Mouse (Mus musculus) hindbrain, postnatal 0 days (tissue): ENCODE measurements around the gene Eif6. TPM values are rescaled to one million over a fixed set of nuclear protein-coding genes. Genes with fewer than 3 reads are reported as not detected.

Experiments used
- ATAC-seq: fragments of 200-750 bp; cut with Nextera tagmentation; 2 replicates; pipeline ENCODE4 v1.8.0; 2017; ENCODE audit warnings: mild to moderate bottlenecking, moderate TSS enrichment, moderate library complexity
- DNase-seq: peaks from one replicate; pipeline ENCODE4 v3.0.0-alpha.2; 2015; ENCODE audit warnings: low spot score
- H3K27ac ChIP-seq: fragments of 300-500 bp; sonication (generic); 2 replicates; pipeline ENCODE4 v1.5.1; 2014; ENCODE audit warnings: mild to moderate bottlenecking
- H3K27me3 ChIP-seq: fragments of 300-500 bp; sonication (generic); 2 replicates; pipeline ENCODE4 v1.6.1; 2014; ENCODE audit warnings: low read length, mixed read lengths; ENCODE audit not compliant: insufficient read depth
- H3K36me3 ChIP-seq: fragments of 300-500 bp; sonication (generic); 2 replicates; pipeline ENCODE4 v1.6.1; 2014; ENCODE audit warnings: low read length, mixed read lengths; ENCODE audit not compliant: insufficient read depth
- H3K4me1 ChIP-seq: fragments of 300-500 bp; sonication (generic); 2 replicates; pipeline ENCODE4 v1.6.1; 2014; ENCODE audit warnings: antibody characterized with exemption, low read length, mixed read lengths; ENCODE audit not compliant: insufficient read depth
- H3K4me2 ChIP-seq: fragments of 300-500 bp; sonication (generic); 2 replicates; pipeline ENCODE4 v1.6.1; 2014; ENCODE audit warnings: low read depth, mild to moderate bottlenecking, low read length, moderate library complexity, mixed read lengths
- H3K4me3 ChIP-seq: fragments of 300-500 bp; sonication (generic); 2 replicates; pipeline ENCODE4 v1.5.1; 2014; ENCODE audit warnings: low read length
- H3K9ac ChIP-seq: fragments of 300-500 bp; sonication (generic); replicated peaks from 2 replicates; pipeline ENCODE4 v1.6.1; 2014; ENCODE audit warnings: mild to moderate bottlenecking, low read length, moderate library complexity, mixed read lengths
- H3K9me3 ChIP-seq: fragments of 300-500 bp; sonication (generic); 2 replicates; pipeline ENCODE4 v1.6.1; 2016; ENCODE audit warnings: low read length, mixed read lengths
- CTCF ChIP-seq: IDR thresholded peaks from 2 replicates; pipeline ENCODE4 v1.5.1; 2016; ENCODE audit warnings: antibody characterized with exemption, control low read depth, low read depth
- WGBS: fragments of 180-500 bp; shearing (Covaris S2); extraction: QIAGEN DNeasy Blood & Tissue Kit; methylation state at CpG from one replicate; pipeline ENCODE4 v1.1.7; 2014; 5-methylcytosine and 5-hydroxymethylcytosine counted together
- polyA plus RNA-seq: library from polyadenylated mRNA; unstranded; fragments of >200 nt; fragmentation: Nextera tagmentation; extraction: Ambion mirVana; gene quantifications from 2 replicates; pipeline ENCODE4 v1.2.1, GENCODE M21; 2015
- total RNA-seq: library from RNA; depleted of rRNA; stranded (reverse); fragments of >200 nt; gene quantifications from 2 replicates; pipeline ENCODE4 v1.2.3, GENCODE M21; 2014

Eif6 gene
- total and polyA plus RNA-seq, 2 experiments from 2014 or later: 110 to 144 TPM

DNA sequence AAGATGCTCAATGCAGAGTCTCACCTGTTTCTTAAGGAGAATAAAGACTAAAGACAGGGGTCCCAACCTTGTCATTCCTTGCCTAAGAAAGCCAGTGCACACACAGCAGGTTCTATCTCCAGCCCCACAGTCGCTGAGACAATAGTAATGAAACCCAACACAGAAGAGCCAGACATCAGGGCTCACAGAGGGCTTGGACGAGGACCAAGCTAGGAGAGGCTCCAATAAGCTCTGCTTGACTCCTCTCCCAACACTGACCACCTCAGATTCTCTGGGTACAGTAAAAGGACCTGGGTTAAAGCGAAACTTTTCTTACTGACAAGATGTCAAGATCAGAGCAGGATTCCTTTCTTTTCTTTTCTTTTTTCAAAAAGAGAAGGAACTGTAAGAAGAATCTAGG lies 28.1 kb downstream of the Eif6 start:
- no peak for ATAC-seq
- no peaks in the 10 kb centered on the region for H3K9me3 ChIP-seq
- no peaks in the 10 kb centered on the region for H3K27me3 ChIP-seq
- no peaks in the 10 kb centered on the region for H3K4me1 ChIP-seq
- no peak overlapping the region for H3K9ac ChIP-seq
- no peak overlapping the region for H3K27ac ChIP-seq
- H3K36me3 ChIP-seq: peaks cover 13% of the 10 kb centered on the region; the same call in 1 of the 2 replicates
- no peak for DNase-seq
- no peak overlapping the region for H3K4me3 ChIP-seq
- no peak for TF ChIP-seq CTCF
- no peak overlapping the region for H3K4me2 ChIP-seq
- WGBS: 51% methylated on average over 3 of the region's 3 CpGs

DNA sequence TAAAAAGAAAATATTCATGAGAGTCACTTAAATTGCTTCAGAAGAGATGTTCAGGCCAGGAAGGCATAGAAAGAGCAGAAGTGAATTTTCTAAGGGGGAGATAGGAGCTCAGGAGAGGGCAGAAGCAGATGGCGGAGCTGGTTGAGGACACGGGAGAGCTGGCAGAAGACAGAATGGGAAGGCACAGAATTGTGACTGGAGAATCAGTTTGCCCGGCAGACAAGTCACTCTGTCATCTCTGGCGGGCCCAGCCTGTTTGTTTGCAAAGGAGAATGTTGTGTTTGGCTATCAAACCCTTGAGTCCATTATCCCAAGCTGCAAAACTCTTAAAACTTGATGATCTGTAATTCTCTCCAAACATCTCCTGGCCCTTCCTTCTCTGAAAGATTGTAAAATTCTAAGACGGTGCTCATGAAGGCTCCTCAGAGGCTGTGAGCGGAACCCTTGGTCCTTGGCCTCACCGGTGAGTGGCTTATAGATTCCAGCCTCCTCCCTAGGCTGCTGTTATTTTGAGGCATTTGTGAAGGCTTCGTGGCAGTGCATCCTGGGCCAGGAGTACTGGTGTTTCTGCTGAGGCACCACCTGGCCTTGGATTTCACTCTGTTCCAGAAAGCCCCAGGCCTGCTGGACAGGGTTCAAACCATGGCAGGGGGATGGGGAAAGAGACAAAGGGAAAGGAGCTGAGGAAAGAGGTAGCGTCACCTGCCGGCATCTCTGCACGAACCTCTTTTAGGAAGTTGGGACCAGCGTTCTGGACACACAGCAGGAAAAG lies 31.9 kb downstream of the Eif6 start:
- WGBS: 68% methylated on average over 12 of the region's 12 CpGs
- H3K4me1 ChIP-seq: no peaks in the 10 kb centered on the region
- DNase-seq: peak; percentile 70
- no peaks in the 10 kb centered on the region for H3K27me3 ChIP-seq
- peak; percentile 63 for ATAC-seq
- peak; percentile 21; the same call in 1 of the 2 replicates for TF ChIP-seq CTCF
- H3K27ac ChIP-seq: peak overlapping the region; percentile 71; the same call in 1 of the 2 replicates
- no peak overlapping the region for H3K4me3 ChIP-seq
- peaks cover 3% of the 10 kb centered on the region; the same call in 1 of the 2 replicates for H3K36me3 ChIP-seq
- no peak overlapping the region for H3K4me2 ChIP-seq
- no peak overlapping the region for H3K9ac ChIP-seq
- H3K9me3 ChIP-seq: no peaks in the 10 kb centered on the region

DNA sequence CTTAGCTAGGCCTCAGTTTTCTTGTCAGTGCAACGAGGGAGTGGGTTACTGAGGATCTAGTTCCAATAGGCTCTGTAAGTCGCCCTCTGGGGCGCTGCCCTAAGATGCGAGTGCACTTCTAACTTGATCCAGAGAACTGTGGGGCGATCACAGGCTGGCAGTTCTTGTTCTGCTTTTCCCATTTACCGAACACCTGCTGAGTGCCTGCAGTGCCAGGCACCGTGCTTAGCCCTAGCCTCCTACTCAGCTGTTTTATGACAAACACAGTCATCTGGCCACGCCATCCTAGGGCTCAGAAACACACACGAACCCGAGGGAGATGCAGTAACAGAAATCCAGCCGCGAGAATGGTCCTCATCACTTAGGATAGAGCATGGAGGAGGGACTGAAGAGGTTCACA lies 33.8 kb downstream of the Eif6 start:
- Histone ChIP-seq H3K9me3 (no peaks in the 10 kb centered on the region), H3K27ac (no peak overlapping the region), H3K4me2 (no peak overlapping the region), H3K36me3 (no peaks in the 10 kb centered on the region), H3K4me3 (no peak overlapping the region), H3K27me3 (no peaks in the 10 kb centered on the region), H3K9ac (no peak overlapping the region), H3K4me1 (no peaks in the 10 kb centered on the region)
- 23% methylated on average over 12 of the region's 12 CpGs for WGBS
- DNase-seq: no peak
- no peak for TF ChIP-seq CTCF
- ATAC-seq: no peak

DNA sequence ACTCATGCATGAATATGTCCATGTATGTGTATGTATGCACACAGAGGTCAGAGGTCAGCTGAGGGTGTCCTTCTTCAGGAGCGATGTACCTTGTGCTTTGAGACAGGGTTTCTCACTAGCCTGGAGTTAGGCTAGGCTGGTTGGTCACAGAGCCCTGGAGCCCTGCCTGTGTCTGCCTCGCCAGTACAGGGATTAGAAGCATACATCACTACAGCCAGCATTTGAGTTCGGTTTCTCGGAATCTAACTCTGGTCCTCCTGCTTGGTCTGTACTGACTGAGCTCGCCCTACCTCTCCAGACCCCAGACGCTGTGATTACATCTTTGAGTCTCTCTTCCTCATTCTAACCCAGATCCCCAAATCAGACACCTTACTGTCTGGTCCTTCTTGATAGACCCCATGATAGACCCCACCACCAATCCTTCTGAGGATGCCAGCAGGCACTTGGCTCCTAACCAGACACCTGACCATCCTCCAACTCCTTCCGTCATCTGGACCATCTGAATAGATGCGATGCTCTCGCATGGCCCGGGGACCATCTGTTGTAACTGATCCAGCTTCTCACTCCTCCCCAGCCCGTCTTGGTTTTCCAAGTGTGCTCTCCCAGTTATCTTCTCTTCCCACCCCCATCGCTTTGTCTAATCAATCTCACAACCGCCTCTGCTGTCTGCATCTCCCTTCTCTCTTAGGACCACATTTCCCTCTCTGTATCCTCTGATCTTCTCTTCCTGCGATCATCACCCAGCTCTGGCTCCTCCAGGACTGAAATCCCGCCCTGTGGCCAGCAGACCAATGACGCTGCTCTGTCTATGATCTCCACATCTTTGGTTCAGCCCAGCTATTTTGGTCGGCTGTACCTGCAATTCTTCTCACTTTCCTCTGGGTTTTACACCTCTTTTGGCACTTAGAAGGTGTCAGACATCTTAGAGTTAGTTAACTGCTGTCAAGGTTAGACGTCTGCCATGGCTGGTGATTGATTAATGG lies 38.5 kb downstream of the Eif6 start:
- peak; percentile 57 for ATAC-seq
- H3K4me3 ChIP-seq: no peak overlapping the region

DNA sequence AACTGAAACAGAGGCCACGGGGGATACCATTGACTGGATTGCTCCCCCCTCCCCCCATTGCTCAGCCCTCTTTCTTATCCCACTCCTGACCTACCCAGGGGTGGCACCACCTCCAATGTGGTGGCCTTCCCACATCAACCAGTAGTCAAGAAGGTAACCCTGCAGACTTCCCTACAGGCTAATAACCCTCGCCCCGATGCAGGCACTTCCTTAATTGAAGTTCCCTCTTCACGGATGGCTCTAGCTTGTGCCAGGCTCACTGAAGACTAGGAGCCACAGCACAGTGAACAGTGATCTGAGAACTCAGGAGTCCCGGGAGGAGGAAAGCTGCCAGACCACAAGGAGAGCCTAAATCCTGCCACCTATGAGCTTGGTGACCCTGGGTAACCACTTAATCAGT lies 39.8 kb downstream of the Eif6 start:
- TF ChIP-seq CTCF: no peak
- DNase-seq (no peak), ATAC-seq (no peak)
- 71% methylated on average over 5 of the region's 5 CpGs for WGBS
- Histone ChIP-seq H3K4me3 (no peak overlapping the region), H3K4me2 (no peak overlapping the region), H3K9ac (no peak overlapping the region), H3K9me3 (no peaks in the 10 kb centered on the region), H3K27me3 (no peaks in the 10 kb centered on the region), H3K27ac (no peak overlapping the region), H3K4me1 (0 out of 2 replicates have a peak, but pooled peaks cover 4% of the 10 kb centered on the region), H3K36me3 (no peaks in the 10 kb centered on the region)

More for the DNA sequence above, 38.5 kb downstream of the Eif6 start:
- Histone ChIP-seq H3K9me3 (no peaks in the 10 kb centered on the region), H3K4me2 (no peak overlapping the region), H3K4me1 (0 out of 2 replicates have a peak, but pooled peaks cover 4% of the 10 kb centered on the region), H3K9ac (no peak overlapping the region), H3K27ac (peak overlapping the region; percentile 51), H3K36me3 (no peaks in the 10 kb centered on the region), H3K27me3 (no peaks in the 10 kb centered on the region)
- DNase-seq: peak; percentile 52
- WGBS: 62% methylated on average over 18 of the region's 18 CpGs
- no peak for TF ChIP-seq CTCF

DNA sequence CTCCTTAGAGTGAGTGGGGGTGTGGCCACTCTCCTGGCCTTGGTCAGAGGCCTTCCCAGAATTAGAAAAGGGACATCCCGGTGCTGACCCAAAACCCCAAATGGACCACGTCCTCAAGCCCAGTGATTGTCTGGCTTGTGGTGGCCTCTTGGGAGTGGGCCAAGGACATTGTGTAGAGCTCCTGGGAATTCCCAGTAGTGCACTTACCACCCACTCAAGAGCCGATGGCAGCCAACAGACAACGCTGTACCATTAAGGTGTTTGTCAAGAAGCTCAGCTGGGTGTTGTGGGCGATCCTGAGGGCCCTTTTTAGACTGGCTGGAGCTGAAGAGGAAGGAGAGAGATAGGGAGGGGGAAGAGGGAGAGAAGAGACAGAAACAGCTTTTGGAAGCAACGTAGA lies 42.2 kb downstream of the Eif6 start:
- Histone ChIP-seq H3K36me3 (no peaks in the 10 kb centered on the region), H3K4me3 (no peak overlapping the region), H3K27me3 (no peaks in the 10 kb centered on the region), H3K4me2 (no peak overlapping the region), H3K4me1 (0 out of 2 replicates have a peak, but pooled peaks cover 4% of the 10 kb centered on the region), H3K27ac (no peak overlapping the region), H3K9me3 (no peaks in the 10 kb centered on the region), H3K9ac (no peak overlapping the region)
- DNase-seq (no peak), ATAC-seq (no peak)
- WGBS: 72% methylated on average over 6 of the region's 6 CpGs
- no peak for TF ChIP-seq CTCF
